Mouse (Mus musculus) 416B (cell line): ENCODE data around the gene Ndel1.

Experiments
- DNase-seq: peaks from one replicate; pipeline ENCODE4 v3.0.0; 2011; ENCODE audit warnings: low read depth

The Ndel1 gene

GRCm38 (mm10) chr11:68871748-68872147 lies at the start of gene Ndel1:
TSS of gene Ndel1 (minus strand) at chr11:68871858.
- peak; percentile 95 for DNase-seq

- DNase-seq, result peak; percentile 29
These were observed 42.9 kb upstream of the Ndel1 start for GRCm38 (mm10) chr11:68914566-68914965.

- DNase-seq, result no peak
These were observed 40.0 kb upstream of the Ndel1 start for GRCm38 (mm10) chr11:68911531-68912177.

- no peak for DNase-seq
These were observed 37.3 kb upstream of the Ndel1 start for GRCm38 (mm10) chr11:68908846-68909503.

GRCm38 (mm10) chr11:68907251-68907650 lies 35.6 kb upstream of the Ndel1 start:
- no peak for DNase-seq

- DNase-seq, result no peak
These were observed 34.8 kb upstream of the Ndel1 start for GRCm38 (mm10) chr11:68906461-68906790.

- DNase-seq, result peak; percentile 27
These were observed 34.2 kb upstream of the Ndel1 start for GRCm38 (mm10) chr11:68905665-68906460.

- DNase-seq, result peak; percentile 7
These were observed 33.5 kb upstream of the Ndel1 start for GRCm38 (mm10) chr11:68905138-68905531.

- DNase-seq, result peak; percentile 84
These were observed 32.9 kb upstream of the Ndel1 start for GRCm38 (mm10) chr11:68904375-68905137.

GRCm38 (mm10) chr11:68903775-68904174 lies 32.1 kb upstream of the Ndel1 start:
- DNase-seq, result peak; percentile 7

GRCm38 (mm10) chr11:68902823-68903222 lies 31.2 kb upstream of the Ndel1 start:
- DNase-seq, result peak; percentile 31

- peak; percentile 6 for DNase-seq
These were observed 30.7 kb upstream of the Ndel1 start for GRCm38 (mm10) chr11:68902367-68902766.

GRCm38 (mm10) chr11:68902047-68902364 lies 30.3 kb upstream of the Ndel1 start:
- no peak for DNase-seq

- DNase-seq, result peak; percentile 99
These were observed 29.8 kb upstream of the Ndel1 start, which contains the start of gene Rpl26 for GRCm38 (mm10) chr11:68901351-68902046. TSS of gene Rpl26 (plus strand) at chr11:68901583.

GRCm38 (mm10) chr11:68900519-68901350 lies 29.1 kb upstream of the Ndel1 start:
- DNase-seq, result no peak

GRCm38 (mm10) chr11:68899815-68900214 lies 28.2 kb upstream of the Ndel1 start:
- DNase-seq, result no peak

GRCm38 (mm10) chr11:68898790-68899189 lies 27.1 kb upstream of the Ndel1 start:
- DNase-seq, result no peak

- no peak for DNase-seq
These were observed 26.2 kb upstream of the Ndel1 start for GRCm38 (mm10) chr11:68897838-68898237.

- DNase-seq, result peak; percentile 69
These were observed 25.5 kb upstream of the Ndel1 start for GRCm38 (mm10) chr11:68897120-68897519.

- DNase-seq, result no peak
These were observed 24.6 kb upstream of the Ndel1 start for GRCm38 (mm10) chr11:68896247-68896646.
